Mouse (Mus musculus) fat pad, adult 2 months (tissue): ENCODE results near the gene Ifi211.
"Not testable (repeated sequence)": the region's sequence is repeated elsewhere in the genome, so short reads cannot be mapped to it uniquely, and the experiment has no call there.

ENCODE experiments used
- DNase-seq: peaks from one replicate; pipeline ENCODE4 v3.0.0-alpha.2; 2011; ENCODE audit warnings: low read depth, low spot score; ENCODE audit errors: extremely low read depth

Ifi211 gene

GRCm38 (mm10) chr1:173912548-173913255 lies at the start of gene Ifi211:
Gene Ifi211, minus strand, starts transcription at chr1:173913046.
- DNase-seq, result not testable (repeated sequence)

GRCm38 (mm10) chr1:173961491-173961890 lies 48.6 kb upstream of the Ifi211 start:
- DNase-seq, result not testable (repeated sequence)

- not testable (repeated sequence) for DNase-seq
Measured at GRCm38 (mm10) chr1:173959998-173960397, 47.2 kb upstream of the Ifi211 start.

GRCm38 (mm10) chr1:173955839-173956527 lies 43.1 kb upstream of the Ifi211 start:
- DNase-seq, result not testable (repeated sequence)

GRCm38 (mm10) chr1:173955071-173955796 lies 42.4 kb upstream of the Ifi211 start:
- DNase-seq, result no peak

- no peak for DNase-seq
Measured at GRCm38 (mm10) chr1:173953563-173953962, 40.7 kb upstream of the Ifi211 start.

GRCm38 (mm10) chr1:173949044-173949443 lies 36.2 kb upstream of the Ifi211 start:
- not testable (repeated sequence) for DNase-seq

GRCm38 (mm10) chr1:173942780-173943066 lies 29.9 kb upstream of the Ifi211 start:
- not testable (repeated sequence) for DNase-seq

- not testable (repeated sequence) for DNase-seq
Measured at GRCm38 (mm10) chr1:173941924-173942779, 29.3 kb upstream of the Ifi211 start, which contains the start of the genes Mndal and Ifi203. Gene Mndal, minus strand, starts transcription at chr1:173942491. Gene Ifi203, minus strand, starts transcription at chr1:173942672.

- not testable (repeated sequence) for DNase-seq
Measured at GRCm38 (mm10) chr1:173941522-173941921, 28.7 kb upstream of the Ifi211 start.

GRCm38 (mm10) chr1:173919279-173919678 lies 6.4 kb upstream of the Ifi211 start:
- DNase-seq, result not testable (repeated sequence)

GRCm38 (mm10) chr1:173914559-173914958 lies 1.7 kb upstream of the Ifi211 start:
- DNase-seq, result no peak

GRCm38 (mm10) chr1:173913256-173913791 lies 478 bp upstream of the Ifi211 start:
- not testable (repeated sequence) for DNase-seq

- DNase-seq, result no peak
Measured at GRCm38 (mm10) chr1:173911808-173912464, 910 bp downstream of the Ifi211 start.

- DNase-seq, result not testable (repeated sequence)
Measured at GRCm38 (mm10) chr1:173908390-173908789, 4.5 kb downstream of the Ifi211 start.

- not testable (repeated sequence) for DNase-seq
Measured at GRCm38 (mm10) chr1:173905885-173906284, 7.0 kb downstream of the Ifi211 start.

- DNase-seq, result not testable (repeated sequence)
Measured at GRCm38 (mm10) chr1:173889741-173890140, 23.1 kb downstream of the Ifi211 start.

GRCm38 (mm10) chr1:173887026-173887787 lies 25.6 kb downstream of the Ifi211 start:
- not testable (repeated sequence) for DNase-seq
